Mouse (Mus musculus) embryonic facial prominence, embryonic 13.5 days (tissue): ENCODE data around the gene Cpsf7. TPM values are rescaled to one million over a fixed set of nuclear protein-coding genes. Genes with fewer than 3 reads are reported as not detected.
A peak's percentile ranks its signal among the peaks of the same experiment; 100 is the strongest.

Source experiments
- ATAC-seq: fragments of 200-750 bp; cut with Nextera tagmentation; 2 replicates; pipeline ENCODE4 v1.8.0; 2017; ENCODE audit warnings: low read depth; ENCODE audit not compliant: insufficient number of reproducible peaks, insufficient read depth, low FRiP score, low TSS enrichment
- H3K27ac ChIP-seq: fragments of 300-500 bp; sonication (generic); 2 replicates; pipeline ENCODE4 v1.5.1; 2015; ENCODE audit warnings: moderate library complexity, mild to moderate bottlenecking, inconsistent platforms
- H3K27me3 ChIP-seq: fragments of 300-500 bp; sonication (generic); 2 replicates; pipeline ENCODE4 v1.6.1; 2015; ENCODE audit warnings: mild to moderate bottlenecking, inconsistent platforms
- H3K36me3 ChIP-seq: fragments of 300-500 bp; sonication (generic); 2 replicates; pipeline ENCODE4 v1.6.1; 2015; ENCODE audit warnings: mild to moderate bottlenecking, inconsistent platforms
- H3K4me1 ChIP-seq: fragments of 300-500 bp; sonication (generic); 2 replicates; pipeline ENCODE4 v1.6.1; 2015; ENCODE audit warnings: inconsistent platforms
- H3K4me2 ChIP-seq: fragments of 300-500 bp; sonication (generic); 2 replicates; pipeline ENCODE4 v1.6.1; 2015; ENCODE audit warnings: moderate library complexity, mild to moderate bottlenecking, inconsistent platforms
- H3K4me3 ChIP-seq: fragments of 300-500 bp; sonication (generic); 2 replicates; pipeline ENCODE4 v1.5.1; 2015; ENCODE audit warnings: mild to moderate bottlenecking, inconsistent platforms
- H3K9ac ChIP-seq: fragments of 300-500 bp; sonication (generic); 2 replicates; pipeline ENCODE4 v1.6.1; 2015; ENCODE audit warnings: mild to moderate bottlenecking, inconsistent platforms
- H3K9me3 ChIP-seq: fragments of 300-500 bp; sonication (generic); 2 replicates; pipeline ENCODE4 v1.6.1; 2016; ENCODE audit warnings: inconsistent platforms
- WGBS: fragments of 180-500 bp; shearing (Covaris S2); methylation state at CpG from one replicate; pipeline ENCODE4 v1.1.7; 2015; ENCODE audit warnings: mixed read lengths; 5-methylcytosine and 5-hydroxymethylcytosine counted together
- polyA plus RNA-seq: library from polyadenylated mRNA; unstranded; fragments of >200 nt; fragmentation: Nextera tagmentation; extraction: Ambion mirVana; gene quantifications from 2 replicates; pipeline ENCODE4 v1.2.1, GENCODE M21; 2015

Cpsf7 gene
- polyA plus RNA-seq: 48.3 and 50.1 TPM in 2 replicates

- H3K4me1 ChIP-seq: peaks cover 24% of the 10 kb centered on the region
- WGBS: under 1% methylated on average over 90 of the region's 93 CpGs
- peak within 1 kb of the TSS; percentile 74 for H3K4me2 ChIP-seq
- H3K9ac ChIP-seq: peak within 1 kb of the TSS; percentile 99
- H3K4me3 ChIP-seq: peak within 1 kb of the TSS; percentile 94
- peak; percentile 91 for ATAC-seq
- no peaks in the 10 kb centered on the region for H3K9me3 ChIP-seq
- H3K36me3 ChIP-seq: peaks cover 18% of the 10 kb centered on the region
- no peaks in the 10 kb centered on the region for H3K27me3 ChIP-seq
- H3K27ac ChIP-seq: peak within 1 kb of the TSS; percentile 98
Observed at GRCm38 (mm10) chr19:10525106-10525901, at the start of gene Cpsf7. TSS of gene Cpsf7 (plus strand) at chr19:10525266.

GRCm38 (mm10) chr19:10479541-10479940 lies 45.5 kb upstream of the Cpsf7 start:
- H3K27me3 ChIP-seq: no peaks in the 10 kb centered on the region
- no peak overlapping the region for H3K4me2 ChIP-seq
- 55% methylated on average over 4 of the region's 4 CpGs for WGBS
- H3K9ac ChIP-seq: no peak overlapping the region
- H3K4me1 ChIP-seq: no peaks in the 10 kb centered on the region
- ATAC-seq: no peak
- no peak overlapping the region for H3K27ac ChIP-seq
- H3K4me3 ChIP-seq: no peak overlapping the region
- H3K36me3 ChIP-seq: no peaks in the 10 kb centered on the region
- no peaks in the 10 kb centered on the region for H3K9me3 ChIP-seq

GRCm38 (mm10) chr19:10482703-10483102 lies 42.4 kb upstream of the Cpsf7 start, which contains the start of gene Ppp1r32:
TSS of gene Ppp1r32 (minus strand) at chr19:10482928.
- 34% methylated on average over 6 of the region's 6 CpGs for WGBS
- Histone ChIP-seq H3K36me3 (no peaks in the 10 kb centered on the region), H3K27me3 (0 out of 2 replicates have a peak, but pooled peaks cover 2% of the 10 kb centered on the region), H3K9ac (no peak within 1 kb of the TSS), H3K9me3 (no peaks in the 10 kb centered on the region), H3K4me3 (no peak within 1 kb of the TSS), H3K4me2 (no peak within 1 kb of the TSS), H3K27ac (no peak within 1 kb of the TSS), H3K4me1 (peaks cover 3% of the 10 kb centered on the region; the same call in 1 of the 2 replicates)
- ATAC-seq: no peak

- Histone ChIP-seq H3K4me2 (no peak overlapping the region), H3K4me3 (no peak overlapping the region), H3K27ac (no peak overlapping the region), H3K9ac (0 out of 2 replicates have a peak overlapping the region, but pooled peaks have one; percentile 21), H3K27me3 (0 out of 2 replicates have a peak, but pooled peaks cover 2% of the 10 kb centered on the region), H3K4me1 (peaks cover 3% of the 10 kb centered on the region; the same call in 1 of the 2 replicates), H3K36me3 (no peaks in the 10 kb centered on the region), H3K9me3 (no peaks in the 10 kb centered on the region)
- peak; percentile 44 for ATAC-seq
- WGBS: 20% methylated on average over 9 of the region's 9 CpGs
Observed at GRCm38 (mm10) chr19:10486264-10486738, 38.8 kb upstream of the Cpsf7 start.

GRCm38 (mm10) chr19:10495670-10496069 lies 29.4 kb upstream of the Cpsf7 start:
- Histone ChIP-seq H3K4me1 (peaks cover 3% of the 10 kb centered on the region; the same call in 1 of the 2 replicates), H3K27ac (no peak overlapping the region), H3K27me3 (no peaks in the 10 kb centered on the region), H3K9ac (no peak overlapping the region), H3K4me2 (no peak overlapping the region), H3K36me3 (peaks cover 23% of the 10 kb centered on the region), H3K9me3 (no peaks in the 10 kb centered on the region), H3K4me3 (no peak overlapping the region)
- ATAC-seq: no peak
- 89% methylated on average over 1 of the region's 1 CpGs for WGBS

- 52% methylated on average over 2 of the region's 2 CpGs for WGBS
- H3K4me1 ChIP-seq: peaks cover 3% of the 10 kb centered on the region; the same call in 1 of the 2 replicates
- H3K9me3 ChIP-seq: no peaks in the 10 kb centered on the region
- peaks cover 36% of the 10 kb centered on the region for H3K36me3 ChIP-seq
- H3K27me3 ChIP-seq: no peaks in the 10 kb centered on the region
- H3K9ac ChIP-seq: no peak overlapping the region
- ATAC-seq: no peak
- no peak overlapping the region for H3K4me3 ChIP-seq
- H3K4me2 ChIP-seq: no peak overlapping the region
- H3K27ac ChIP-seq: no peak overlapping the region
Observed at GRCm38 (mm10) chr19:10496976-10497375, 28.1 kb upstream of the Cpsf7 start.

DNA sequence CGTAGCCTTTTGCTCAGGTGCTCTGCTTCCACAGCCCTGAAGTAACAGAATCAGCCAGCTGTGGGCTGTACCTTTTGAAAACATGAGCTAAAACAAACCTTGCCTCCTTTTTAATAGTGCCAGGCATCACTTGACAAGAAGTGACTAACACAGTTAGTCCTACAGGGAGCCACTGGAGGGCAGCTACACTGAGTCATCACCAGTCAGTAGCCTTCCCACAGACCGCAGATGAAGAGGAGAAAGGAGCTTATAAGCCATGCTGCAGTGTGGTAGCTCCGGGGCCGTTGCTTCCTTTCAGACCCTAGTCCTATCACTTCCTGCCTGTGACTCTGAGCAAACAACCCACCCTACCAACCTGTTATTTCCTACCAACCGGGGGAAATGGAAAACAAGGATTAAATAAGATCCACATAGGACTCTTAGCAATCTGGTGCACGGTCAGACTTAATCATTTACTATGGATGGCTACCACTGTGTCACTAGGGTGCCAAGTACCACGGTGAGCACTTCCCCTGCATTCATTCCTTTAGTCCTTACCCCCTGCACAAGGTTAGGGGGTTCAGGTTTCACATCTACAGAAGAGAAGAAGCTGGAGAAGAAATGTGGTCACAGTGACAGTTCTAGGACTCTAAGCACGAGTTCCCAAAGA lies 27.4 kb upstream of the Cpsf7 start:
- Histone ChIP-seq H3K9me3 (no peaks in the 10 kb centered on the region), H3K27ac (no peak overlapping the region), H3K4me1 (peaks cover 3% of the 10 kb centered on the region; the same call in 1 of the 2 replicates), H3K4me3 (no peak overlapping the region), H3K4me2 (no peak overlapping the region), H3K9ac (no peak overlapping the region), H3K27me3 (no peaks in the 10 kb centered on the region), H3K36me3 (peaks cover 42% of the 10 kb centered on the region)
- no peak for ATAC-seq
- WGBS: 45% methylated on average over 8 of the region's 8 CpGs

- peaks cover 54% of the 10 kb centered on the region for H3K36me3 ChIP-seq
- no peak for ATAC-seq
Observed at GRCm38 (mm10) chr19:10500581-10500980, 24.5 kb upstream of the Cpsf7 start.

GRCm38 (mm10) chr19:10502571-10502970 lies 22.5 kb upstream of the Cpsf7 start:
- Histone ChIP-seq H3K4me3 (no peak overlapping the region), H3K36me3 (peaks cover 55% of the 10 kb centered on the region), H3K4me2 (no peak overlapping the region), H3K27me3 (no peaks in the 10 kb centered on the region), H3K9me3 (no peaks in the 10 kb centered on the region), H3K9ac (no peak overlapping the region), H3K27ac (no peak overlapping the region), H3K4me1 (peaks cover 3% of the 10 kb centered on the region; the same call in 1 of the 2 replicates)
- ATAC-seq: no peak
- 15% methylated on average over 4 of the region's 4 CpGs for WGBS

More at GRCm38 (mm10) chr19:10500581-10500980, 24.5 kb upstream of the Cpsf7 start:
- WGBS: 91% methylated on average over 8 of the region's 8 CpGs
- Histone ChIP-seq H3K9ac (no peak overlapping the region), H3K4me3 (no peak overlapping the region), H3K27me3 (no peaks in the 10 kb centered on the region), H3K4me1 (peaks cover 3% of the 10 kb centered on the region; the same call in 1 of the 2 replicates), H3K9me3 (no peaks in the 10 kb centered on the region), H3K27ac (no peak overlapping the region), H3K4me2 (no peak overlapping the region)

DNA sequence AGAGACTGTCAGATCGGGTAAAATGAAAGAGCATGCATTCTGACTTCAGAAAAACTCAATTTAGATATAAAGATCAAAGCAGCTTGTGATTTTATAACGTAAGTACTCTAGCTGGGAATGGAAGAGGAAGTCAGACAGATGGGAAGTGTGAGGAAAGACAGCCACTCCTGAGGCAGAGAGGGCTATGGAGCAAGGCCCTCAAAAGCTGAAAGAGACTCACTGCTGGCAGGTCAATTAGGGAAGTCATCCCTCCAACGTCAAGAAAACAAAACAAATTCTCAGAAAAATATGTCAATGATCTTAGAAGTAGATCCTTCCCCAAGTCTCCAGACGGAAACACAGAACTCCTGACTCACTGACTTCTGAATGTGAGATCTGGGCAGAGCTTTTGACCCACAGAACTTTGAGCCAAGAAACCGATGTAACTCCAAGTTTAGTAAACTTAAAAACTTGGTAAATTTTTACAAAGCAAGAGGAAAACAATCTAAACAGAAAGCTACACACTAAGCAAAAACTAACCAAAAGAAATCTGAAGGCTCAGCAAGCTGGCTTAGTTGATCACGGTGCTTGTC lies 14.2 kb upstream of the Cpsf7 start:
- Histone ChIP-seq H3K4me3 (no peak overlapping the region), H3K27me3 (no peaks in the 10 kb centered on the region), H3K4me2 (no peak overlapping the region), H3K36me3 (peaks cover 47% of the 10 kb centered on the region), H3K9ac (no peak overlapping the region), H3K27ac (no peak overlapping the region), H3K9me3 (no peaks in the 10 kb centered on the region), H3K4me1 (no peaks in the 10 kb centered on the region)
- no peak for ATAC-seq
- 74% methylated on average over 6 of the region's 6 CpGs for WGBS

- 33% methylated on average over 1 of the region's 1 CpGs for WGBS
- no peak overlapping the region for H3K4me2 ChIP-seq
- peaks cover 10% of the 10 kb centered on the region; the same call in 1 of the 2 replicates for H3K4me1 ChIP-seq
- H3K36me3 ChIP-seq: peaks cover 23% of the 10 kb centered on the region
- no peak overlapping the region for H3K9ac ChIP-seq
- no peaks in the 10 kb centered on the region for H3K27me3 ChIP-seq
- no peak overlapping the region for H3K27ac ChIP-seq
- no peak overlapping the region for H3K4me3 ChIP-seq
- H3K9me3 ChIP-seq: no peaks in the 10 kb centered on the region
- ATAC-seq: no peak
Observed at GRCm38 (mm10) chr19:10520355-10520754, 4.7 kb upstream of the Cpsf7 start.
